Mouse (Mus musculus): ENCODE measurements at regions not wholly inside any gene's neighbourhood (a gene's known extent, or its start where the extent isn't known, plus 50 kb on each side); places are given as distances from the start of the nearest gene placed in this dataset.

GRCm38 (mm10) chr13:101061233-101062144 lies 228.3 kb upstream of the Slc30a5 start:
- TF ChIP-seq CTCF (IDR thresholded peaks at IDR 0.05; ENCODE audit: low read depth, low read length): no peak
- no peak for TF ChIP-seq EP300 (IDR thresholded peaks at IDR 0.05; ENCODE audit: insufficient read depth, low read depth, low read length)

Measured in ES-Bruce4 (cell line).